Mouse (Mus musculus) 3134 (cell line): Measurements from ENCODE around the gene Fscn3.

Experiments used
- DNase-seq: peaks from one replicate; pipeline ENCODE4 v3.0.0-alpha.2; 2011; ENCODE audit warnings: low spot score; ENCODE audit not compliant: insufficient read length; ENCODE audit errors: extremely low read depth

Gene Fscn3

DNA sequence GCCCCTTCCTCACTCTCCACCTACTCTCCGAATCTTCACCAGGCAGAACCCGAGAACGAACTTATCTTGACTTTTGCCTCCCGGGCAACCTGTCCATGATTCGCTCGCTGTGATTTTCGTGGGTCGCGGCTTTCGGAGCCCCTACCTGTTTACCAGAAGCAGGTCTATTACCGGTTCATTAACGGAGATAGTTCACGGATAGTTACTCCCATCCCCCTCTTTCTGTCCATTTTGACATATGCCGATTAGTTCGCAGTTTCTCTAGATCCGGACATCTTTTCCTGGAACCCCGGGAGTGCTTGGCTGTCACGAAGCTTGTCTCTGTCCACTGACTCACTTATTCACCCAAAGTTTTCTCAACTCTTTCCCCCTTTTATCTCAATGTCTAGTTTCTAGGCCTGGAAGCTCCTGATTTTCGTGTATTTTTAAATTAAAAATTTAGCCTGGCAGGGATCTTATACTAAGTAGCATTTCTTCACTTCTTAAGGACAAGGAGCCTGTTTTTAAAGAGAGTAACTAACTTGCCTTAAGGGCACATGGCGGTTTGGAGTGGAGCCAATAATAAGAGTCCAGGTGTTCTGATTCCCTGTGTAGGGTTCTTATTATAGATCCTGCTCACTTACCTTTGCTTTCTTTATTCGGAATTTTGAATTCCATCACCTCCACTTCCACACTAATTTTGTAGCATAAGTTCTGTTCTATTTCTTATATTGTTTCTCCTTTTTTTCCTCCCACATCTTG is 53.3 kb downstream of the Fscn3 start:
- no peak for DNase-seq

GRCm38 (mm10) chr6:28482711-28483315 is 55.2 kb downstream of the Fscn3 start:
- DNase-seq = peak; percentile 34

DNA sequence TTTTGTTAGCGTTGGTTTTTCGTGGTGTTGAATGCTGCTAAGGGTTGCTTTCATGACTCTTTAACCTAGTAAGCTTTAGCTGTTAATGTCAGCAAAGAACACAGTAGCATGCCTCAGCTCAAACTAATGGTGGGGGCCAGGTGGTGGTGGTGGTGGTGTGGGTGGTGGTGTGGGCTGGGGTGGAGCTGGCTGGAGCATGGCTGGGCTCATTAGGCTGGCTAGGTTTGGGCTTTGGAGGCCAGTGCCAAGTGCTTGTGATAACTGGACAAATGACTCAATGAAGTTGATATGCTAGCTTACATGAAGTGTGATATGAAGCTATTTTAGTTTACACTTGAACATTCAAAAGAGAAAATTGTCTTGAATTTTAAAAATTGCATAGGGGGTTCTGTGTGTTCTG is 58.4 kb downstream of the Fscn3 start:
- no peak for DNase-seq

DNA sequence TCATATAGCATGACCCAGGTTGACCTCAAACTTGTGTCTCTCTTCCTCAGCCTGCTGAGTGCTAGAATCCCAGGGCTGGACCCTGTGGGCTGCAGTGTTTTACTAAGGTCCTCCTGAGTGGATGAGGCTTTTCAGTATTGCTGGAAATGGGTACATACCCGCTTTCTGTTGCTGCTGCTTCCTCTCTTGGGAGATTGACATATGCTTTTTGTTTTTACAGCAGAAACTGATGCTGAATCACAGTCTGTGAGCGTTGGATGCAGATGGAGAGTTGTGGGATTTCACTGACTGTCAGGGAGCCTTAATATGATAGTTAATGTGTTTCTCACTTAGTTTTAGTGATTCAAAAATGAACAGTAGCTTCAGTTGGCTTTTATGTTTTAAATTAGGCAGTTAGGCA is 58.9 kb downstream of the Fscn3 start:
- no peak for DNase-seq

GRCm38 (mm10) chr6:28486905-28487304 is 59.3 kb downstream of the Fscn3 start:
- DNase-seq = peak; percentile 53
